Mouse (Mus musculus) heart, adult 2 months (tissue): ENCODE results near the gene Car9.
A peak's percentile ranks its signal among the peaks of the same experiment; 100 is the strongest.

Source experiments
- CTCF ChIP-seq: fragments of 200-600 bp; IDR thresholded peaks from 2 replicates; pipeline ENCODE4 v1.8.1; 2022; ENCODE audit warnings: antibody characterized with exemption, mild to moderate bottlenecking, moderate library complexity
- POLR2A ChIP-seq: fragments of 200-500 bp; IDR thresholded peaks from 2 replicates; pipeline ENCODE4 v1.6.1; 2011; ENCODE audit warnings: mild to moderate bottlenecking, low read depth, low read length, control low read depth; ENCODE audit not compliant: insufficient read depth

- TF ChIP-seq CTCF (no peak), POLR2A (0 out of 2 replicates have a peak, but pooled peaks have one; percentile 14)
Observed at GRCm38 (mm10) chr4:43560243-43560611, 53.5 kb downstream of the Car9 start.
